24 mouse cellular contexts compared by ENCODE assay signal in genomic region chr9:96558594-96558993, GRCm38 (mm10). TPM values are rescaled to one million over a fixed set of nuclear protein-coding genes. Genes with fewer than 3 reads are reported as not detected.
DNase-seq lines count a peak whose midpoint lies in the region; ATAC-seq lines count a peak whose summit lies in the region.
"Had no signal": no experiment of that assay in that cellular context is flagged by ENCODE, and none has a peak within 500 bp of the region (broad histone marks: within the 10 kb centered on the region; RNA-seq: fewer than 3 reads in every experiment).

No protein-coding gene starts in this region.

- no peak overlapping the region for H3K27ac ChIP-seq in liver, embryonic 12.5 days
- H3K27ac ChIP-seq in liver, embryonic 13.5 days = no peak overlapping the region
- 0 out of 2 replicates have a peak overlapping the region, but pooled peaks have one; percentile 8 for H3K27ac ChIP-seq in macrophage
- H3K27ac ChIP-seq: embryonic facial prominence, embryonic 10.5 days; embryonic facial prominence, embryonic 12.5 days; forebrain, embryonic 13.5 days; forebrain, embryonic 15.5 days had no signal

- H3K9me3 ChIP-seq in liver, embryonic 12.5 days (replicated peaks) = no peaks in the 10 kb centered on the region
- H3K9me3 ChIP-seq in liver, embryonic 13.5 days (replicated peaks) = no peaks in the 10 kb centered on the region
- H3K9me3 ChIP-seq: embryonic facial prominence, embryonic 10.5 days; embryonic facial prominence, embryonic 12.5 days; forebrain, embryonic 13.5 days; forebrain, embryonic 15.5 days had no signal

- 23% methylated on average over 1 of the region's 1 CpGs for WGBS in liver, embryonic 12.5 days (ENCODE audit: insufficient replicate concordance)
- 16% methylated on average over 1 of the region's 1 CpGs for WGBS in liver, embryonic 13.5 days (ENCODE audit: insufficient replicate concordance)
- no CpG with 5 or more reads among the region's 1 CpGs for WGBS in macrophage (ENCODE audit: missing documents)

- peaks cover 11% of the 10 kb centered on the region for H3K36me3 ChIP-seq in liver, embryonic 12.5 days
- H3K36me3 ChIP-seq in liver, embryonic 13.5 days = 0 out of 2 replicates have a peak, but pooled peaks cover 5% of the 10 kb centered on the region
- no peaks in the 10 kb centered on the region for H3K36me3 ChIP-seq in macrophage (ENCODE audit: inconsistent target)

- H3K9ac ChIP-seq in liver, embryonic 12.5 days = no peak overlapping the region
- H3K9ac ChIP-seq in liver, embryonic 13.5 days = no peak overlapping the region
- H3K9ac ChIP-seq: embryonic facial prominence, embryonic 12.5 days; forebrain, embryonic 13.5 days; forebrain, embryonic 15.5 days; forebrain, postnatal 0 days had no signal

- no peaks in the 10 kb centered on the region for H3K27me3 ChIP-seq in liver, embryonic 12.5 days (replicated peaks)
- no peaks in the 10 kb centered on the region for H3K27me3 ChIP-seq in liver, embryonic 13.5 days
- H3K27me3 ChIP-seq: embryonic facial prominence, embryonic 12.5 days; forebrain, embryonic 13.5 days; forebrain, embryonic 15.5 days; Patski had no signal

- H3K79me2 ChIP-seq in macrophage (ENCODE audit: inconsistent target) = no peaks in the 10 kb centered on the region

- H3K4me3 ChIP-seq in liver, embryonic 12.5 days = no peak overlapping the region
- H3K4me3 ChIP-seq in liver, embryonic 13.5 days (replicated peaks) = no peak overlapping the region
- no peak overlapping the region for H3K4me3 ChIP-seq in macrophage (ENCODE audit: inconsistent target)
- H3K4me3 ChIP-seq: embryonic facial prominence, embryonic 10.5 days; embryonic facial prominence, embryonic 12.5 days; forebrain, embryonic 13.5 days; forebrain, embryonic 15.5 days had no signal

- 0 out of 2 replicates have a peak, but pooled peaks have one; percentile 57 for ATAC-seq in liver, embryonic 12.5 days
- peak; percentile 72 for ATAC-seq in liver, embryonic 13.5 days (ENCODE audit: low read depth)
- ATAC-seq: activated CD4-positive, CD25-positive, alpha-beta regulatory T cell, adult 4 months; forebrain, embryonic 13.5 days; forebrain, embryonic 15.5 days; forebrain, postnatal 0 days; Patski had no signal

- no peak overlapping the region for H3K4me2 ChIP-seq in liver, embryonic 12.5 days
- no peak overlapping the region for H3K4me2 ChIP-seq in liver, embryonic 13.5 days
- H3K4me2 ChIP-seq: embryonic facial prominence, embryonic 12.5 days; forebrain, embryonic 13.5 days; forebrain, embryonic 15.5 days had no signal

- no peak for DNase-seq in liver
- DNase-seq in liver, embryonic 13.5 days = no peak
- DNase-seq in heart, adult 9 months (ENCODE audit: low spot score in 2 of 2) = no peak
- no peak for DNase-seq in Muller cell, postnatal 12 days (ENCODE audit: inconsistent ontology term)
- DNase-seq: adrenal gland, adult 8-10 months; adrenal gland, postnatal 14 days; adrenal gland, postnatal 36 days; cerebellum, adult 11 months; cerebellum, adult 18-20 months; cerebellum, adult 9-10 months; cerebellum, postnatal 10 days; cerebellum, postnatal 25 days; forebrain, postnatal 0 days had no signal

- peaks cover 15% of the 10 kb centered on the region for H3K4me1 ChIP-seq in liver, embryonic 12.5 days
- peaks cover 17% of the 10 kb centered on the region for H3K4me1 ChIP-seq in liver, embryonic 13.5 days (replicated peaks)
- H3K4me1 ChIP-seq: embryonic facial prominence, embryonic 10.5 days; embryonic facial prominence, embryonic 12.5 days; forebrain, embryonic 13.5 days; forebrain, embryonic 15.5 days had no signal

RNA-seq across cellular contexts. Expression of gene Gm28729, which starts 33.5 kb away (rescaled TPM):
- polyA plus RNA-seq in liver, embryonic 12.5 days (2016; fragmentation: Nextera tagmentation; extraction: Ambion mirVana) = not detected in 2 replicates
- polyA plus RNA-seq in liver, embryonic 13.5 days (2015; fragmentation: Nextera tagmentation; extraction: Ambion mirVana) = not detected in 2 replicates
- under 1 TPM in 6 of 26 experiments, not detected in 20; 0.37 to 0.64 (median 0.42) TPM for total RNA-seq in macrophage (2018; cell fraction: chromatin; rRNA removed)
- under 1 TPM in 2 of 26 experiments, not detected in 24; 0.06 to 0.08 TPM for total RNA-seq in macrophage (2018; cell fraction: cytosol; rRNA removed)
- under 1 TPM in 3 of 26 experiments, not detected in 23; 0.22 to 0.54 (median 0.34) TPM for total RNA-seq in macrophage (2018; cell fraction: nucleus; rRNA removed)
- polyA plus RNA-seq in macrophage (2018) = 0.09 TPM in 1 of 3 replicates, not detected in the others
- total RNA-seq: adrenal gland, postnatal 14 days; adrenal gland, postnatal 36 days; MEL had no signal
- polyA plus RNA-seq: activated CD4-positive, CD25-positive, alpha-beta regulatory T cell, adult 4 months; C2C12; embryonic facial prominence, embryonic 10.5 days; embryonic facial prominence, embryonic 12.5 days; forebrain, embryonic 11.5 days; Patski had no signal
